Mouse (Mus musculus) inflammation-experienced regulatory T-cells, adult 6 months (primary cell): ENCODE measurements around the gene Nbdy. TPM values are rescaled to one million over a fixed set of nuclear protein-coding genes. Genes with fewer than 3 reads are reported as not detected.

Source experiments
- ATAC-seq: one replicate; pipeline ENCODE4 v1.8.0; 2017
- polyA plus RNA-seq, 3 experiments: library from polyadenylated mRNA; unstranded; fragments of 100-300 nt; shearing (Covaris generic); gene quantifications; one replicate each; pipeline ENCODE4 v1.2.1; 2017

The Nbdy gene
- 10 to 100 TPM; 43.5 to 62.9 (median 48.5) TPM for polyA plus RNA-seq

DNA sequence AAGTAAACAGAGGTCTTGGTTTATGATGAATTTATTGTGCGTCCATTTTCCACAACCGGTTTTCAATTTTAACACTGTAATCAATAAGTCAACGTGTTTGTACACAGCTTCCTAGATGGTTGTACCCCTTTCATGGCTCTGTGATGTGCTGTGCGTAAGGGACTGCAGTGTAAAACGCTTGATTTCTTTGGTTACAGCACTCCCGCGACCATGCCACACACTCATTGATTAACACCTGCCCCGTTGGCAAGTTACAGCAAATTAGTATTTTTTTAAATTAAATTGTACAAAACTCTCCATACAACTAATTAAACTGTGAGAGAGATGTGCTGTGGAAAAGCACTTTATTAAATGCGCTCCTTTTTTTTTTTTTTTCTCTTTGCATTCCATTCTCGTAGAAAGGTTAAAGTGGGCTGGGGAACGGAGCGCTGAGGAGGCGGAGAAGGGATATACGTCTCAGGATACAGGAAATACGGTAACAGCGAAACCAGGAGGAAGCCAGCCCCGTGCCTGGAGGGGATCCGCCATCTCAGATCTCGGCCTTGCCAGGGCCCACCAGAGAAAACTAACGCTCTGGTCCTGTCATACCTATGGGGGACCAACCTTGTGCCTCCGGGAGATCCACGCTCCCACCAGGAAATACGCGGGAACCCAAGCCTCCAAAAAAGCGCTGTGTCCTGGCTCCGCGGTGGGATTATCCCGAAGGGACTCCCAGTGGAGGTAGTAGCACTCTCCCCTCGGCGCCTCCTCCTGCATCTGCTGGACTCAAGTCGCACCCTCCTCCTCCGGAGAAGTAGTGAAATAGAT, at the start of gene Nbdy:
Gene Nbdy, plus strand, starts transcription at position 481 of the 807 bp plus-strand sequence.
- peak; percentile 89 for ATAC-seq

GRCm38 (mm10) chrX:153695782-153696395, 27.5 kb upstream of the Nbdy start, which contains the start of gene Kctd12b:
Kctd12b (minus strand) TSS chrX:153696391.
- ATAC-seq: no peak

- no peak for ATAC-seq
These were observed 22.9 kb upstream of the Nbdy start for GRCm38 (mm10) chrX:153700463-153700862.

DNA sequence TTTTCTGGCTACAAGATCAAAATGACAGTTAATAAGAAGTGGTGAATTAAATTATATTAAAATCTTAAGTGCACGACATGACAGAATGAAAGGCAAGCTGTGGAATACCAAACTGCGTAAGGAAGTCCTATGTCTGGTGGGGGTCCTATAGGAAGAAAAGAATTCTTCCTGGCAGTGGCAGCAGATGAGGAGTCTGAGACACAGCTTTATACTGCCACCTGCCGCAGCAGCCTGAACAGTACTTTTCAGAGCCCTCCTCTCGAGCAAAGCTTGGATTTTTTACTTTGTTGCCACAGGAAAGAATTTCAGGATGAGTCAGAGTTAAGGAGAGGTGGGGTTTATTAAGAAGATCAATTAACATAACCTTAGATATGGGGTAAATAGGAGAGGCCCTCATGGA, 15.7 kb upstream of the Nbdy start:
- ATAC-seq: no peak

- ATAC-seq: no peak
These were observed 6.7 kb upstream of the Nbdy start for GRCm38 (mm10) chrX:153716716-153717115.

- ATAC-seq: peak; percentile 36
These were observed 3.8 kb upstream of the Nbdy start for GRCm38 (mm10) chrX:153719602-153720001.

DNA sequence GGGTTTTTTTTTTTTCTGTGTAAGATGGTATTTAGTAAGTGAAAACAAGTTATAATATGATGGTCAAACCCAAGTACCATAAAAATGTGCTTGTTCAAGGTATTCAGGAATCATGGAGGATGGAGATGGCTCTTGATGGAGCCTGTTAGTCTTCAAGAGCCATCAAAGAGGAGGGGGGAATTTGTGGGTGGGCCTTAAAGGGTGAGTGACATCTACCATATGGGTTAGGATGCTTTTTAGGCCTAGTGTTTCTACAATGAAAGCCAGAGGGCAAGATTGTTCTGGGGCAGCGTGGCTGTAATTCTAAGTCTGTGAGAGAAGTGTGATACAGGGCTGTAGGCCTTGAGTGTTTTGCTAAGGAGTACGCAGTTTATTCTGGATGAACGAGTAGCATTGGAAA, 1.0 kb downstream of the Nbdy start:
- ATAC-seq: no peak

- no peak for ATAC-seq
These were observed 12.3 kb downstream of the Nbdy start for GRCm38 (mm10) chrX:153735697-153736096.

- no peak for ATAC-seq
These were observed 19.1 kb downstream of the Nbdy start for GRCm38 (mm10) chrX:153742493-153742892.

GRCm38 (mm10) chrX:153749230-153749629, 25.8 kb downstream of the Nbdy start:
- no peak for ATAC-seq

Other genes with a start within 250 kb of the Nbdy start
- gene Ubqln2, start 225.4 kb upstream of the Nbdy start, polyA plus RNA-seq: 1 to 10 TPM; 3.3 to 5.0 (median 3.3) TPM
- gene Cypt3, start 165.0 kb upstream of the Nbdy start, polyA plus RNA-seq: not detected
- gene Kctd12b, start 27.2 kb upstream of the Nbdy start, polyA plus RNA-seq: under 1 TPM in 2 of 3 experiments, not detected in 1; 0.26 to 0.39 TPM
- 10 to 100 TPM in 2 of 3 experiments, 1 to 10 TPM in 1; 9.3 to 22.9 (median 18.9) TPM for gene Spin2c, start 108.6 kb downstream of the Nbdy start, polyA plus RNA-seq